8 mouse cellular contexts compared by ENCODE assay signal in the genomic region with DNA sequence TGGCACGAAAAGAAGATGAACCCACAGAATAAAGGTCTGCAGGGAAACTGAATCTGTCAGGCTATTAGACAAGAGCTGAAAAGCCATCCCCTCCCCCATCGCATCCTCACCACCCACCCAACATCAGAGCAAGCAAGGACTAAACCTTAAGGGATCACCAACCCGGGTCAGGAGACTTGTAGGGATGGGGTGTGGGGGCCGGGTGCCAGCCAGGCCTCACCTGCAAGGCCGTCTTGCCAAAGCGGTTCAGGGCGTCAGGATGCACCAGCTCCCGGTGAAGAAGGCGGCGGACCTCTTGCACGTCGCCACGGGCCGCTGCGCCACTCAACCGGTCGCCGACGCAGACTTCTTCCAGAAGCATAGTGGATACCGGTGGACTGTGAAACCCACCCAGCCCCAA. TPM values are rescaled to one million over a fixed set of nuclear protein-coding genes. Genes with fewer than 3 reads are reported as not detected.
DNase-seq lines count a peak whose midpoint lies in the region; ATAC-seq and TF ChIP-seq lines count a peak whose summit lies in the region.

No protein-coding gene starts in this region.

- peak overlapping the region; percentile 82 for H3K27ac ChIP-seq in heart, embryonic 11.5 days (ENCODE audit: low read depth, low read length)
- peak overlapping the region; percentile 99 for H3K27ac ChIP-seq in testis, adult 2 months (ENCODE audit: control insufficient read depth, insufficient read depth, low read depth, low read length)
- H3K27ac ChIP-seq in forebrain, embryonic 15.5 days (replicated peaks) = peak overlapping the region; percentile 82
- H3K27ac ChIP-seq in macrophage = peak overlapping the region; percentile 84

- peak overlapping the region; percentile 85 for H3K9ac ChIP-seq in heart, embryonic 11.5 days (ENCODE audit: low read depth, low read length)
- peak overlapping the region; percentile 83 for H3K9ac ChIP-seq in forebrain, embryonic 15.5 days (replicated peaks)

- no peak for DNase-seq in heart, adult 8-10 months (ENCODE audit: low spot score)
- no peak for DNase-seq in testis, postnatal 14 days (ENCODE audit: low spot score)
- DNase-seq in urinary bladder, adult 18-20 months (ENCODE audit: low spot score in 2 of 2) = no peak

- TF ChIP-seq POLR2A in testis, adult 2 months (IDR thresholded peaks at IDR 0.05; ENCODE audit: control insufficient read depth, low read depth, low read length) = no peak

- H3K36me3 ChIP-seq in heart, embryonic 11.5 days (ENCODE audit: control insufficient read depth, insufficient read depth, low read length) = 0 out of 2 replicates have a peak, but pooled peaks cover 4% of the 10 kb centered on the region
- no peaks in the 10 kb centered on the region for H3K36me3 ChIP-seq in testis, adult 2 months (ENCODE audit: control insufficient read depth, insufficient read depth, low read length)
- H3K36me3 ChIP-seq in forebrain, embryonic 15.5 days = no peaks in the 10 kb centered on the region
- H3K36me3 ChIP-seq in macrophage (ENCODE audit: inconsistent target) = no peaks in the 10 kb centered on the region; the same call in 1 of the 2 replicates

- H3K27me3 ChIP-seq in heart, embryonic 11.5 days (ENCODE audit: control insufficient read depth, insufficient read depth, low read length) = no peaks in the 10 kb centered on the region
- no peaks in the 10 kb centered on the region for H3K27me3 ChIP-seq in testis, adult 2 months (ENCODE audit: control insufficient read depth, insufficient read depth, low read length)
- H3K27me3 ChIP-seq in forebrain, embryonic 15.5 days = no peaks in the 10 kb centered on the region

- peaks cover 25% of the 10 kb centered on the region for H3K4me1 ChIP-seq in heart, embryonic 11.5 days (ENCODE audit: control insufficient read depth, insufficient read depth, low read length)
- peaks cover 21% of the 10 kb centered on the region for H3K4me1 ChIP-seq in testis, adult 2 months (ENCODE audit: control insufficient read depth, insufficient read depth, low read length)
- peaks cover 42% of the 10 kb centered on the region for H3K4me1 ChIP-seq in forebrain, embryonic 15.5 days

- H3K79me2 ChIP-seq in macrophage (ENCODE audit: inconsistent target) = peaks cover 43% of the 10 kb centered on the region

- H3K4me3 ChIP-seq in heart, embryonic 11.5 days (ENCODE audit: low read depth, low read length) = peak overlapping the region; percentile 89
- peak overlapping the region; percentile 94 for H3K4me3 ChIP-seq in testis, adult 2 months (ENCODE audit: control insufficient read depth, low read depth, low read length)
- peak overlapping the region; percentile 70 for H3K4me3 ChIP-seq in forebrain, embryonic 15.5 days
- peak overlapping the region; percentile 61 for H3K4me3 ChIP-seq in macrophage (ENCODE audit: inconsistent target)

- TF ChIP-seq CTCF in testis, adult 2 months (IDR thresholded peaks at IDR 0.05; ENCODE audit: control insufficient read depth, insufficient read depth, insufficient replicate concordance, low read depth, low read length) = no peak

- 2% methylated on average over 20 of the region's 20 CpGs for WGBS in heart, embryonic 11.5 days (ENCODE audit: insufficient replicate concordance)
- under 1% methylated on average over 20 of the region's 20 CpGs for WGBS in forebrain, embryonic 15.5 days
- under 1% methylated on average over 20 of the region's 20 CpGs for WGBS in macrophage (ENCODE audit: missing documents)

- peak overlapping the region; percentile 67 for H3K4me2 ChIP-seq in heart, embryonic 11.5 days
- peak overlapping the region; percentile 74 for H3K4me2 ChIP-seq in forebrain, embryonic 15.5 days (replicated peaks)

- ATAC-seq in heart, embryonic 11.5 days (replicated peaks; ENCODE audit: insufficient number of reproducible peaks, low FRiP score, low TSS enrichment) = no peak
- no peak for ATAC-seq in forebrain, embryonic 15.5 days (replicated peaks)
- no peak for ATAC-seq in CD4-positive, CD25-positive, alpha-beta regulatory T cell, adult 4 months

- H3K9me3 ChIP-seq in heart, embryonic 11.5 days (replicated peaks; ENCODE audit: control insufficient read depth, low read length) = no peaks in the 10 kb centered on the region
- H3K9me3 ChIP-seq in forebrain, embryonic 15.5 days = no peaks in the 10 kb centered on the region

RNA-seq across cellular contexts. Expression of gene Cdkn2d, which starts 0.6 kb away (rescaled TPM):
- 88.4 and 99.8 TPM in 2 replicates for polyA plus RNA-seq in heart, embryonic 11.5 days (2014; fragmentation: Nextera tagmentation; extraction: Ambion mirVana)
- 10 to 100 TPM; 15.1 to 17.7 (median 16.7) TPM for total RNA-seq in heart, adult 8-10 months (2022)
- 98.6 and 107 TPM in 2 replicates for polyA plus RNA-seq in testis, adult 2 months (2012; rRNA removed)
- polyA plus RNA-seq in forebrain, embryonic 15.5 days (2015; fragmentation: Nextera tagmentation; extraction: Ambion mirVana) = 91.3 and 97.9 TPM in 2 replicates
- 10 to 100 TPM in 1 of 26 experiments, 1 to 10 TPM in 20, under 1 TPM in 4, not detected in 1; 0.66 to 10.1 (median 2.3) TPM for total RNA-seq in macrophage (2018; cell fraction: chromatin; rRNA removed)
- total RNA-seq in macrophage (2018; cell fraction: cytosol; rRNA removed) = 10 to 100 TPM in 23 of 26 experiments, 1 to 10 TPM in 3; 7.1 to 20.2 (median 15.3) TPM
- total RNA-seq in macrophage (2018; cell fraction: nucleus; rRNA removed) = 10 to 100 TPM in 7 of 26 experiments, 1 to 10 TPM in 19; 3.1 to 18.0 (median 7.2) TPM
- polyA plus RNA-seq in macrophage (2018) = 6.1 to 12.6 TPM (median 9.8 TPM) in 3 replicates
- polyA plus RNA-seq in CD4-positive, CD25-positive, alpha-beta regulatory T cell, adult 4 months (2017; shearing (Covaris generic)) = 100 to 1,000 TPM; 124 to 126 TPM

RNA-seq across cellular contexts. Expression of gene Kri1, which starts 2.8 kb away (rescaled TPM):
- polyA plus RNA-seq in heart, embryonic 11.5 days (2014; fragmentation: Nextera tagmentation; extraction: Ambion mirVana) = 9.9 and 12.3 TPM in 2 replicates
- total RNA-seq in heart, adult 8-10 months (2022) = 10 to 100 TPM; 16.2 to 18.3 (median 17.3) TPM
- polyA plus RNA-seq in testis, adult 2 months (2012; rRNA removed) = 35.0 and 36.9 TPM in 2 replicates
- polyA plus RNA-seq in forebrain, embryonic 15.5 days (2015; fragmentation: Nextera tagmentation; extraction: Ambion mirVana) = 18.0 and 18.1 TPM in 2 replicates
- total RNA-seq in macrophage (2018; cell fraction: chromatin; rRNA removed) = 100 to 1,000 TPM in 23 of 26 experiments, 10 to 100 TPM in 3; 86.2 to 201 (median 143) TPM
- 10 to 100 TPM; 19.2 to 38.5 (median 29.8) TPM for total RNA-seq in macrophage (2018; cell fraction: cytosol; rRNA removed)
- 100 to 1,000 TPM in 4 of 26 experiments, 10 to 100 TPM in 22; 43.4 to 123 (median 71.4) TPM for total RNA-seq in macrophage (2018; cell fraction: nucleus; rRNA removed)
- polyA plus RNA-seq in macrophage (2018) = 26.4 to 51.5 TPM (median 40.3 TPM) in 3 replicates
- polyA plus RNA-seq in CD4-positive, CD25-positive, alpha-beta regulatory T cell, adult 4 months (2017; shearing (Covaris generic)) = 10 to 100 TPM; 25.2 to 45.3 TPM

RNA-seq across cellular contexts. Expression of gene Ap1m2, which starts 21.5 kb away (rescaled TPM):
- polyA plus RNA-seq in heart, embryonic 11.5 days (2014; fragmentation: Nextera tagmentation; extraction: Ambion mirVana) = 0.55 and 1.1 TPM in 2 replicates
- not detected for total RNA-seq in heart, adult 8-10 months (2022)
- 3.0 and 3.8 TPM in 2 replicates for polyA plus RNA-seq in testis, adult 2 months (2012; rRNA removed)
- 1.1 and 1.4 TPM in 2 replicates for polyA plus RNA-seq in forebrain, embryonic 15.5 days (2015; fragmentation: Nextera tagmentation; extraction: Ambion mirVana)
- total RNA-seq in macrophage (2018; cell fraction: chromatin; rRNA removed) = under 1 TPM in 1 of 26 experiments, not detected in 25; 0.30 TPM
- total RNA-seq in macrophage (2018; cell fraction: cytosol; rRNA removed) = under 1 TPM in 4 of 26 experiments, not detected in 22; 0.04 to 0.17 (median 0.10) TPM
- total RNA-seq in macrophage (2018; cell fraction: nucleus; rRNA removed) = under 1 TPM in 4 of 26 experiments, not detected in 22; 0.22 to 0.47 (median 0.32) TPM
- not detected in 3 replicates for polyA plus RNA-seq in macrophage (2018)
- polyA plus RNA-seq in CD4-positive, CD25-positive, alpha-beta regulatory T cell, adult 4 months (2017; shearing (Covaris generic)) = 1 to 10 TPM; 2.4 to 2.9 TPM

RNA-seq across cellular contexts. Expression of gene Atg4d, which starts 25.5 kb away (rescaled TPM):
- 45.5 and 48.2 TPM in 2 replicates for polyA plus RNA-seq in heart, embryonic 11.5 days (2014; fragmentation: Nextera tagmentation; extraction: Ambion mirVana)
- total RNA-seq in heart, adult 8-10 months (2022) = 100 to 1,000 TPM in 1 of 4 experiments, 10 to 100 TPM in 3; 87.0 to 105 (median 93.5) TPM
- 27.5 and 31.8 TPM in 2 replicates for polyA plus RNA-seq in testis, adult 2 months (2012; rRNA removed)
- polyA plus RNA-seq in forebrain, embryonic 15.5 days (2015; fragmentation: Nextera tagmentation; extraction: Ambion mirVana) = 53.1 and 55.0 TPM in 2 replicates
- total RNA-seq in macrophage (2018; cell fraction: chromatin; rRNA removed) = 10 to 100 TPM; 13.3 to 67.7 (median 37.2) TPM
- 10 to 100 TPM in 25 of 26 experiments, 1 to 10 TPM in 1; 9.9 to 21.9 (median 15.1) TPM for total RNA-seq in macrophage (2018; cell fraction: cytosol; rRNA removed)
- total RNA-seq in macrophage (2018; cell fraction: nucleus; rRNA removed) = 10 to 100 TPM; 10.5 to 54.0 (median 24.5) TPM
- polyA plus RNA-seq in macrophage (2018) = 4.0 to 14.4 TPM (median 12.6 TPM) in 3 replicates
- polyA plus RNA-seq in CD4-positive, CD25-positive, alpha-beta regulatory T cell, adult 4 months (2017; shearing (Covaris generic)) = 10 to 100 TPM; 25.3 to 29.8 TPM

RNA-seq across cellular contexts. Expression of gene Slc44a2, which starts 29.9 kb away (rescaled TPM):
- polyA plus RNA-seq in heart, embryonic 11.5 days (2014; fragmentation: Nextera tagmentation; extraction: Ambion mirVana) = 62.3 and 70.0 TPM in 2 replicates
- 100 to 1,000 TPM in 1 of 4 experiments, 10 to 100 TPM in 3; 90.2 to 124 (median 94.3) TPM for total RNA-seq in heart, adult 8-10 months (2022)
- polyA plus RNA-seq in testis, adult 2 months (2012; rRNA removed) = 35.1 and 47.1 TPM in 2 replicates
- 77.4 and 77.8 TPM in 2 replicates for polyA plus RNA-seq in forebrain, embryonic 15.5 days (2015; fragmentation: Nextera tagmentation; extraction: Ambion mirVana)
- 100 to 1,000 TPM in 1 of 26 experiments, 10 to 100 TPM in 25; 25.2 to 101 (median 61.2) TPM for total RNA-seq in macrophage (2018; cell fraction: chromatin; rRNA removed)
- 10 to 100 TPM; 27.4 to 55.5 (median 40.7) TPM for total RNA-seq in macrophage (2018; cell fraction: cytosol; rRNA removed)
- 100 to 1,000 TPM in 1 of 26 experiments, 10 to 100 TPM in 25; 42.5 to 101 (median 72.8) TPM for total RNA-seq in macrophage (2018; cell fraction: nucleus; rRNA removed)
- polyA plus RNA-seq in macrophage (2018) = 23.3 to 39.4 TPM (median 32.8 TPM) in 3 replicates
- 100 to 1,000 TPM; 242 to 364 TPM for polyA plus RNA-seq in CD4-positive, CD25-positive, alpha-beta regulatory T cell, adult 4 months (2017; shearing (Covaris generic))
